Mouse (Mus musculus) hindbrain, embryonic 11.5 days (tissue): Measurements from ENCODE around the gene Ints14. TPM values are rescaled to one million over a fixed set of nuclear protein-coding genes. Genes with fewer than 3 reads are reported as not detected.

Experiments
- ATAC-seq: fragments of 200-750 bp; cut with Nextera tagmentation; 2 replicates; pipeline ENCODE4 v1.8.0; 2017; ENCODE audit warnings: mild to moderate bottlenecking, moderate TSS enrichment, moderate library complexity; ENCODE audit not compliant: low FRiP score
- DNase-seq: peaks from one replicate; pipeline ENCODE4 v3.0.0-alpha.2; 2015; ENCODE audit warnings: low spot score
- H3K27ac ChIP-seq: fragments of 300-500 bp; sonication (generic); 2 replicates; pipeline ENCODE4 v1.5.1; 2014; ENCODE audit warnings: mild to moderate bottlenecking, low read depth, low read length
- H3K27me3 ChIP-seq: fragments of 300-500 bp; sonication (generic); 2 replicates; pipeline ENCODE4 v1.6.1; 2014; ENCODE audit warnings: mild to moderate bottlenecking, low read length, moderate library complexity, mixed read lengths; ENCODE audit not compliant: control insufficient read depth, insufficient read depth
- H3K36me3 ChIP-seq: fragments of 300-500 bp; sonication (generic); 2 replicates; pipeline ENCODE4 v1.6.1; 2014; ENCODE audit warnings: mild to moderate bottlenecking, low read length, moderate library complexity, mixed read lengths; ENCODE audit not compliant: control insufficient read depth, insufficient read depth
- H3K4me1 ChIP-seq: fragments of 300-500 bp; sonication (generic); replicated peaks from 2 replicates; pipeline ENCODE4 v1.6.1; 2014; ENCODE audit warnings: low read length, mixed read lengths; ENCODE audit not compliant: control insufficient read depth, insufficient read depth
- H3K4me2 ChIP-seq: fragments of 300-500 bp; sonication (generic); replicated peaks from 2 replicates; pipeline ENCODE4 v1.6.1; 2014; ENCODE audit warnings: mild to moderate bottlenecking, low read depth, low read length
- H3K4me3 ChIP-seq: fragments of 300-500 bp; sonication (generic); 2 replicates; pipeline ENCODE4 v1.5.1; 2014; ENCODE audit warnings: low read depth, low read length
- H3K9ac ChIP-seq: fragments of 300-500 bp; sonication (generic); 2 replicates; pipeline ENCODE4 v1.6.1; 2014; ENCODE audit warnings: low read depth, low read length
- H3K9me3 ChIP-seq: fragments of 300-500 bp; sonication (generic); 2 replicates; pipeline ENCODE4 v1.6.1; 2016; ENCODE audit warnings: low read length; ENCODE audit not compliant: control insufficient read depth
- WGBS: fragments of 180-500 bp; shearing (Covaris S2); extraction: QIAGEN DNeasy Blood & Tissue Kit; methylation state at CpG from one replicate; pipeline ENCODE4 v1.1.7; 2014; 5-methylcytosine and 5-hydroxymethylcytosine counted together
- polyA plus RNA-seq: library from polyadenylated mRNA; unstranded; fragments of >200 nt; fragmentation: Nextera tagmentation; extraction: Ambion mirVana; gene quantifications from 2 replicates; pipeline ENCODE4 v1.2.1, GENCODE M21; 2014

The Ints14 gene
- polyA plus RNA-seq, 1 experiment from 2014 or later, result 68.2 TPM

DNA sequence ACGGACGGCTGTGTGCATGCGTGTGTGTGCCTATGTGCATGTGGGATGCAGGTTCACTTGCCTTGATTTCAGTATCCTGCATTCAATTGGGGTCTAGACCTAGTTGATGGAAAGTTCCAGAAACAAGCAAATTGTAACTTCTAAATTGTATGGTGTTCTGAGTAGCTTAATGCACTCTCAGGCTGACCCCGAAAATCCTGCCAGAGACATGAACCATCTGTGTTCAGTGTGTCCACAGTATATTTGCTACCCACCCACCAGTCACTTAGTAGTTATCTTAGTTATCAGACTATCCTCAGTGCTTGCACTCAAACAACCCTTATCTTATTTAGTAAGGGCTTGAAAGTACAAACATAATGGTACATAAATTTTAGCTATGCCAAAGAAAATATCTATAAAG lies 19.1 kb upstream of the Ints14 start:
- no peaks in the 10 kb centered on the region for H3K4me1 ChIP-seq
- WGBS, result 92% methylated on average over 4 of the region's 4 CpGs
- no peaks in the 10 kb centered on the region for H3K36me3 ChIP-seq
- no peak overlapping the region for H3K9ac ChIP-seq
- ATAC-seq (no peak), DNase-seq (no peak)
- H3K9me3 ChIP-seq, result no peaks in the 10 kb centered on the region
- no peak overlapping the region for H3K4me2 ChIP-seq
- no peaks in the 10 kb centered on the region for H3K27me3 ChIP-seq
- H3K4me3 ChIP-seq, result no peak overlapping the region
- no peak overlapping the region for H3K27ac ChIP-seq

DNA sequence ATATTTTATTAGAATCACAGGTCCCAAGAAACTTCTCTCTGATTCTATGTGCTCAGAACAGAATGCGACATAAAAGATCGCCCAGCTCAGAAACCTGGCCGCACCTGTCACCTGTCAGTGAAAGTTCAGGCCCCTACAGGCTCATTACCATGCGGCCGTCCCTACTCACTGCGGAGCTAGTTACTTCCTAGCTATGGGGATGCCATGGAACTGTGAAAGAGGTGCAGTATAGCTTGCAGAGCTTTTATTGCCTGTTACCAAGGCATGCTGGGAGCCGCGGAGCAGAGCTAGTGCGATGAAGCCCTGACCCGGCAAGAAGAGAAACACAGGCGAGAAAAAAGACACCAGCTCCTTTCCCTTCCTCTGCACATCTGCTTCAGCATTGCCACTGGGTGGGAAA lies 16.7 kb upstream of the Ints14 start:
- Histone ChIP-seq H3K9me3 (no peaks in the 10 kb centered on the region), H3K4me1 (no peaks in the 10 kb centered on the region), H3K4me2 (no peak overlapping the region), H3K27me3 (no peaks in the 10 kb centered on the region), H3K36me3 (no peaks in the 10 kb centered on the region), H3K27ac (no peak overlapping the region), H3K9ac (no peak overlapping the region), H3K4me3 (no peak overlapping the region)
- DNase-seq, result no peak
- no peak for ATAC-seq
- WGBS, result 26% methylated on average over 11 of the region's 11 CpGs

- Histone ChIP-seq H3K4me2 (no peak overlapping the region), H3K9me3 (no peaks in the 10 kb centered on the region), H3K36me3 (no peaks in the 10 kb centered on the region), H3K27me3 (no peaks in the 10 kb centered on the region), H3K27ac (no peak overlapping the region), H3K9ac (no peak overlapping the region), H3K4me3 (no peak overlapping the region), H3K4me1 (no peaks in the 10 kb centered on the region)
- DNase-seq (no peak), ATAC-seq (no peak)
- WGBS, result 88% methylated on average over 9 of the region's 9 CpGs
These were observed 13.1 kb upstream of the Ints14 start for GRCm38 (mm10) chr9:64947483-64948095.

- no peaks in the 10 kb centered on the region for H3K9me3 ChIP-seq
- no peaks in the 10 kb centered on the region for H3K36me3 ChIP-seq
- 47% methylated on average over 11 of the region's 11 CpGs for WGBS
- no peak within 1 kb of the TSS for H3K9ac ChIP-seq
- DNase-seq, result no peak
- no peak for ATAC-seq
- H3K4me2 ChIP-seq, result no peak within 1 kb of the TSS
- H3K4me3 ChIP-seq, result no peak within 1 kb of the TSS
- H3K27me3 ChIP-seq, result no peaks in the 10 kb centered on the region
- H3K27ac ChIP-seq, result no peak within 1 kb of the TSS
- no peaks in the 10 kb centered on the region for H3K4me1 ChIP-seq
These were observed 9.5 kb upstream of the Ints14 start, which contains the start of gene Slc24a1 for GRCm38 (mm10) chr9:64951161-64951657. Gene Slc24a1, minus strand, starts transcription at chr9:64951607.

GRCm38 (mm10) chr9:64952055-64952454 lies 8.7 kb upstream of the Ints14 start:
- Histone ChIP-seq H3K4me2 (no peak overlapping the region), H3K27ac (no peak overlapping the region), H3K4me1 (no peaks in the 10 kb centered on the region), H3K9ac (no peak overlapping the region), H3K9me3 (no peaks in the 10 kb centered on the region), H3K27me3 (no peaks in the 10 kb centered on the region), H3K4me3 (no peak overlapping the region), H3K36me3 (no peaks in the 10 kb centered on the region)
- ATAC-seq (no peak), DNase-seq (no peak)
- WGBS, result 21% methylated on average over 5 of the region's 5 CpGs

GRCm38 (mm10) chr9:64953190-64953589 lies 7.5 kb upstream of the Ints14 start:
- H3K4me2 ChIP-seq, result no peak overlapping the region
- H3K4me3 ChIP-seq, result no peak overlapping the region
- no peaks in the 10 kb centered on the region for H3K4me1 ChIP-seq
- DNase-seq (no peak), ATAC-seq (no peak)
- no peaks in the 10 kb centered on the region for H3K9me3 ChIP-seq
- H3K36me3 ChIP-seq, result no peaks in the 10 kb centered on the region
- no peak overlapping the region for H3K27ac ChIP-seq
- H3K27me3 ChIP-seq, result no peaks in the 10 kb centered on the region
- 82% methylated on average over 7 of the region's 7 CpGs for WGBS
- no peak overlapping the region for H3K9ac ChIP-seq

GRCm38 (mm10) chr9:64956337-64956736 lies 4.4 kb upstream of the Ints14 start:
- no peaks in the 10 kb centered on the region for H3K36me3 ChIP-seq
- H3K9me3 ChIP-seq, result no peaks in the 10 kb centered on the region
- no peaks in the 10 kb centered on the region for H3K27me3 ChIP-seq
- peak; percentile 22 for DNase-seq
- WGBS, result 28% methylated on average over 12 of the region's 12 CpGs
- H3K4me3 ChIP-seq, result no peak overlapping the region
- no peak overlapping the region for H3K27ac ChIP-seq
- H3K9ac ChIP-seq, result no peak overlapping the region
- H3K4me2 ChIP-seq, result no peak overlapping the region
- H3K4me1 ChIP-seq, result no peaks in the 10 kb centered on the region
- ATAC-seq, result no peak

GRCm38 (mm10) chr9:64957276-64957675 lies 3.4 kb upstream of the Ints14 start:
- Histone ChIP-seq H3K27ac (no peak overlapping the region), H3K4me1 (peaks cover 4% of the 10 kb centered on the region; the same call in 1 of the 2 replicates), H3K4me3 (no peak overlapping the region), H3K36me3 (no peaks in the 10 kb centered on the region), H3K9me3 (no peaks in the 10 kb centered on the region), H3K9ac (no peak overlapping the region), H3K4me2 (no peak overlapping the region), H3K27me3 (no peaks in the 10 kb centered on the region)
- DNase-seq, result no peak
- ATAC-seq, result no peak
- 80% methylated on average over 3 of the region's 3 CpGs for WGBS

- DNase-seq (no peak), ATAC-seq (no peak; the same call in 1 of the 2 replicates)
- H3K27ac ChIP-seq, result peak overlapping the region; percentile 72
- peaks cover 4% of the 10 kb centered on the region; the same call in 1 of the 2 replicates for H3K4me1 ChIP-seq
- no peaks in the 10 kb centered on the region for H3K9me3 ChIP-seq
- H3K27me3 ChIP-seq, result no peaks in the 10 kb centered on the region
- H3K9ac ChIP-seq, result peak overlapping the region; percentile 90
- peak overlapping the region; percentile 77 for H3K4me3 ChIP-seq
- WGBS, result 1% methylated on average over 14 of the region's 17 CpGs
- H3K4me2 ChIP-seq, result peak overlapping the region; percentile 53
- H3K36me3 ChIP-seq, result peaks cover 10% of the 10 kb centered on the region; the same call in 1 of the 2 replicates
These were observed 244 bp downstream of the Ints14 start for GRCm38 (mm10) chr9:64960978-64961320.
